Mouse (Mus musculus) cortical plate, adult 2 months (tissue): ENCODE data around the gene Cgrrf1. TPM values are rescaled to one million over a fixed set of nuclear protein-coding genes. Genes with fewer than 3 reads are reported as not detected.
"Not testable (repeated sequence)": the region's sequence is repeated elsewhere in the genome, so short reads cannot be mapped to it uniquely, and the experiment has no call there.

Source experiments
- H3K27ac ChIP-seq: fragments of 200-500 bp; 2 replicates; pipeline ENCODE4 v1.5.1; 2012; ENCODE audit warnings: low read length, control low read depth, inconsistent platforms; ENCODE audit not compliant: insufficient read depth
- H3K4me1 ChIP-seq: fragments of 200-500 bp; 2 replicates; pipeline ENCODE4 v1.6.1; 2011; ENCODE audit warnings: low read length; ENCODE audit not compliant: control insufficient read depth, insufficient read depth
- H3K4me3 ChIP-seq: fragments of 200-500 bp; 2 replicates; pipeline ENCODE4 v1.5.1; 2011; ENCODE audit warnings: mild to moderate bottlenecking, low read length, control low read depth; ENCODE audit not compliant: insufficient read depth
- CTCF ChIP-seq: fragments of 200-500 bp; IDR thresholded peaks from 2 replicates; pipeline ENCODE4 v1.5.1; 2011; ENCODE audit warnings: mild to moderate bottlenecking, control low read depth, low read length; ENCODE audit not compliant: insufficient read depth; ENCODE audit errors: extremely low read depth
- POLR2A ChIP-seq: fragments of 200-500 bp; IDR thresholded peaks from 2 replicates; pipeline ENCODE4 v1.6.1; 2011; ENCODE audit warnings: mild to moderate bottlenecking, low read length, control low read depth; ENCODE audit not compliant: insufficient read depth; ENCODE audit errors: extremely low read depth
- polyA plus RNA-seq: library from polyadenylated mRNA; depleted of rRNA; stranded (reverse); fragments of >200 nt; gene quantifications from 2 replicates; pipeline ENCODE4 v1.2.3, GENCODE M21; 2012

The Cgrrf1 gene
- polyA plus RNA-seq, 1 experiment = 42.1 TPM

GRCm38 (mm10) chr14:46800684-46801345 lies 31.1 kb upstream of the Cgrrf1 start:
- no peaks in the 10 kb centered on the region for H3K4me1 ChIP-seq
- no peak overlapping the region for H3K27ac ChIP-seq
- no peak overlapping the region for H3K4me3 ChIP-seq
- TF ChIP-seq CTCF (no peak), POLR2A (no peak)

GRCm38 (mm10) chr14:46803259-46803658 lies 28.7 kb upstream of the Cgrrf1 start:
- TF ChIP-seq CTCF (no peak), POLR2A (no peak)
- no peaks in the 10 kb centered on the region for H3K4me1 ChIP-seq
- no peak overlapping the region for H3K27ac ChIP-seq
- H3K4me3 ChIP-seq = no peak overlapping the region

DNA sequence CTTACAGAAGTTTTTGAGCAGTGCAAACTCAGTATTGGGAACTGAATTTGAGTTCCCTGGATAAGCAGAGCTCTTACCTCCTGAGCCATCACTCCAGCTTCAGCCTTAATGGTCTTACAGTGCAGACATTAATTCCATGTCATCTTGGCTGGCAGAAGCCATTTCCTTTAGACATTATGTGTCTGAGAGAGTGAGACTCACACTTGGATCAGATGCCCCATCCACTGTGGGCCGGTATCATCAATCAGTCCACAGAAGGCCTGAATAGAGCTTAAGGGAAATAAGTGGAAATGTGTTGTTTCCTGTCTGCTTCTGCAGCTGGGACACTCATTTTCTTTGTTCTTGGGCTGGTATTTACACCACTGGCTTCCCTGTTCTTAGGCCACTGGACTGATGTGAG lies 28.1 kb upstream of the Cgrrf1 start:
- no peak overlapping the region for H3K27ac ChIP-seq
- H3K4me1 ChIP-seq = no peaks in the 10 kb centered on the region
- TF ChIP-seq CTCF (no peak), POLR2A (no peak)
- no peak overlapping the region for H3K4me3 ChIP-seq

DNA sequence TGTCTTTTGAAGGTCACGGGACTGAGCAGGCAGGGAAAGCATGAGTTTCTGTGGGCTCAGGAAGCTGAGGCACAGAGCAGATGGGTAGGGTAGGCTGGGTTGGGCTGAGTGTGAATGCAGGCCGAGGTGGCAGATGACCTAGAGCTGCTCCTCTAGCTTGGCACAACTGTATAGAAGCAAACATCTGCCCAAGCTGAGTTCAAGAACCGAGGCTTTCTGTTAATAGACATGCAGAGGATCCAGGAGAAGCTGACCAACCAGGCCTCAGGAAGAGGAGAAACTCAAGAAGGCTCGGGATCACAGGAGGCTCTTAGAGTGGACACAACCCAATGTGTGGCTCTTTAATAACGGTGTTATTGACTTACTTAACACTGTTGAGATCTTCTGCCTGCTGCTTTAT lies 25.7 kb upstream of the Cgrrf1 start:
- H3K4me3 ChIP-seq = no peak overlapping the region
- TF ChIP-seq POLR2A = no peak
- TF ChIP-seq CTCF = no peak
- H3K4me1 ChIP-seq = no peaks in the 10 kb centered on the region
- H3K27ac ChIP-seq = no peak overlapping the region

- Histone ChIP-seq H3K4me1 (no peaks in the 10 kb centered on the region), H3K27ac (no peak overlapping the region), H3K4me3 (no peak overlapping the region)
- TF ChIP-seq CTCF = no peak
Measured at GRCm38 (mm10) chr14:46807927-46808326, 24.0 kb upstream of the Cgrrf1 start.

DNA sequence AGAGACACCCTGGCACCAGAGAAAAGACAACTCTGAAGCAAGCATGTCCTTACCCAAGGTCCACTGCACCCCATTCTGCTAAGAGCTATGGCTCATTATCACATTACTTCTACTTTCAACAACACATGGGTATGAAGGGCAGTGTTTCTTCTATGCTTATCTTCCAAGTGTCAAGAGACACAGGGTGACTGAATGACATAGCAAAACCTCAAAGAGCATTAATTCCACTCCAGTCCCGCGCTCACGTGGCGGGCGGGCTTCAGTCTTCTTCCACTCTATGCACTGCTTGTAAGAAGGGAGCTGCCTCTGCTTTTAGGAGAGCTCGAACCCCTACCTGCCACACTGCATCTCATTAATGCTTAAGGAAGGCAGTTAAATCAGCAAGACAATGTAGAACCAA lies 16.3 kb upstream of the Cgrrf1 start:
- Histone ChIP-seq H3K4me1 (peaks cover 2% of the 10 kb centered on the region; the same call in 1 of the 2 replicates), H3K27ac (no peak overlapping the region), H3K4me3 (no peak overlapping the region)
- TF ChIP-seq POLR2A (no peak), CTCF (no peak)

- Histone ChIP-seq H3K27ac (no peak overlapping the region), H3K4me1 (peaks cover 5% of the 10 kb centered on the region; the same call in 1 of the 2 replicates), H3K4me3 (no peak overlapping the region)
- TF ChIP-seq POLR2A (no peak), CTCF (no peak)
Measured at GRCm38 (mm10) chr14:46816916-46817622, 14.9 kb upstream of the Cgrrf1 start.

DNA sequence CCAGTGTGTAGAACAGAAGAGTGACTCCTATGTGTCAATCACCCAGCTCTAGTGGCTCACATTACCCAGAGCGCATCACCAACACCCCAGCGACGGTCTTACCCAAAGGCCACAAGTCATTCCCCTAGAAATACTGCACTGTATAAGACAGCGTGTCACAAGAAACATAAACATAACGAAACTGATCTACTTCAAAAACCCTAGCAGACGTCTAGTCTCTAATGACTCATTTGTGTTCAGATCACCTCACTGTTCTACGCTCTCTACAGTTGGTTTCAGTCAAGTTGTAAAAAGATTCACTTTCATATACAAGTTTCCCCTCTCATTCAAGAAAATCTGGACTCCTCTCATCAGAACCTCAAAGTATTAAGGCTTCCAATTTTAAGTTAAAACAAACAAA lies 13.2 kb upstream of the Cgrrf1 start:
- Histone ChIP-seq H3K4me1 (peaks cover 5% of the 10 kb centered on the region; the same call in 1 of the 2 replicates), H3K4me3 (no peak overlapping the region), H3K27ac (no peak overlapping the region)
- TF ChIP-seq CTCF (no peak), POLR2A (no peak)

GRCm38 (mm10) chr14:46819961-46820360 lies 12.0 kb upstream of the Cgrrf1 start:
- not testable (repeated sequence) for H3K27ac ChIP-seq, H3K4me1 ChIP-seq, H3K4me3 ChIP-seq

- TF ChIP-seq POLR2A (no peak), CTCF (no peak)
- Histone ChIP-seq H3K4me1 (peaks cover 5% of the 10 kb centered on the region; the same call in 1 of the 2 replicates), H3K27ac (peak overlapping the region; percentile 63), H3K4me3 (peak overlapping the region; percentile 79)
Measured at GRCm38 (mm10) chr14:46821271-46821872, 10.6 kb upstream of the Cgrrf1 start.
